Mouse (Mus musculus) heart, adult 2 months (tissue): Measurements from ENCODE around the gene Adamts20. TPM values are rescaled to one million over a fixed set of nuclear protein-coding genes. Genes with fewer than 3 reads are reported as not detected.

ENCODE experiments used
- DNase-seq, 2 experiments: peaks; one replicate each; pipeline ENCODE4 v3.0.0; 2021
- H3K27ac ChIP-seq: fragments of 200-600 bp; 2 replicates; pipeline ENCODE4 v1.8.1; 2022
- H3K27me3 ChIP-seq: fragments of 200-500 bp; 2 replicates; pipeline ENCODE4 v1.6.1; 2012; ENCODE audit warnings: mild to moderate bottlenecking, low read length, inconsistent platforms, mixed read lengths; ENCODE audit not compliant: control insufficient read depth, insufficient read depth
- H3K36me3 ChIP-seq: fragments of 200-500 bp; 2 replicates; pipeline ENCODE4 v1.6.1; 2012; ENCODE audit warnings: low read length, inconsistent platforms; ENCODE audit not compliant: control insufficient read depth, insufficient read depth
- H3K4me1 ChIP-seq: fragments of 200-500 bp; 2 replicates; pipeline ENCODE4 v1.6.1; 2011; ENCODE audit warnings: low read length; ENCODE audit not compliant: control insufficient read depth, insufficient read depth
- H3K4me3 ChIP-seq: fragments of 200-600 bp; 2 replicates; pipeline ENCODE4 v1.8.1; 2022
- H3K79me2 ChIP-seq: fragments of 200-500 bp; replicated peaks from 2 replicates; pipeline ENCODE4 v1.6.1; 2012; ENCODE audit warnings: mild to moderate bottlenecking, inconsistent platforms, low read length, moderate library complexity, mixed read lengths; ENCODE audit not compliant: control insufficient read depth, insufficient read depth
- H3K9ac ChIP-seq: fragments of 200-500 bp; 2 replicates; pipeline ENCODE4 v1.6.1; 2012; ENCODE audit warnings: low read depth, mild to moderate bottlenecking, control low read depth, inconsistent platforms, low read length, mixed read lengths
- CTCF ChIP-seq: fragments of 200-600 bp; IDR thresholded peaks from 2 replicates; pipeline ENCODE4 v1.8.1; 2022; ENCODE audit warnings: antibody characterized with exemption, mild to moderate bottlenecking, moderate library complexity
- EP300 ChIP-seq: fragments of 200-500 bp; IDR thresholded peaks from 2 replicates; pipeline ENCODE4 v1.6.1; 2011; ENCODE audit warnings: low read depth, low read length, control low read depth; ENCODE audit not compliant: insufficient read depth
- POLR2A ChIP-seq: fragments of 200-500 bp; IDR thresholded peaks from 2 replicates; pipeline ENCODE4 v1.6.1; 2011; ENCODE audit warnings: mild to moderate bottlenecking, low read depth, low read length, control low read depth; ENCODE audit not compliant: insufficient read depth
- WGBS: fragments of 180-500 bp; shearing (Covaris S2); methylation state at CpG from one replicate; pipeline ENCODE4 v1.1.7; 2018; 5-methylcytosine and 5-hydroxymethylcytosine counted together
- intact Hi-C: fragments of 180-260 bp; cut with DNase I; formaldehyde crosslinking; loops from one replicate; pipeline ENCODE4 v1.15.1; 2025
- polyA plus RNA-seq: library from polyadenylated mRNA; depleted of rRNA; stranded (reverse); fragments of >200 nt; gene quantifications from 2 replicates; pipeline ENCODE4 v1.2.3, GENCODE M21; 2012
- total RNA-seq, 2 experiments: library from RNA; stranded (reverse); gene quantifications; 2 replicates each; pipeline ENCODE4 v1.2.3; 2021

Gene Adamts20
- total and polyA plus RNA-seq, 3 experiments = 0.08 to 0.16 (median 0.09) TPM

GRCm38 (mm10) chr15:94470361-94470760, 5.1 kb upstream of the Adamts20 start:
- Histone ChIP-seq H3K36me3 (no peaks in the 10 kb centered on the region), H3K9ac (no peak overlapping the region), H3K79me2 (no peaks in the 10 kb centered on the region), H3K27ac (no peak overlapping the region), H3K27me3 (no peaks in the 10 kb centered on the region), H3K4me1 (no peaks in the 10 kb centered on the region), H3K4me3 (no peak overlapping the region)
- WGBS = 49% methylated on average over 5 of the region's 5 CpGs
- DNase-seq = no peak
- no peak for TF ChIP-seq POLR2A
- no peak for TF ChIP-seq CTCF
- TF ChIP-seq EP300 = no peak
- intact Hi-C loops = no loop called here

- DNase-seq = no peak
- no peak overlapping the region for H3K4me3 ChIP-seq
- intact Hi-C loops = loop anchor here (5.0 kb wide), 1 partner anchor 198 kb away; no protein-coding TSS in a partner anchor
- H3K27ac ChIP-seq = no peak overlapping the region
- H3K36me3 ChIP-seq = no peaks in the 10 kb centered on the region
- TF ChIP-seq CTCF (no peak), POLR2A (no peak), EP300 (no peak)
- no peak overlapping the region for H3K9ac ChIP-seq
- H3K4me1 ChIP-seq = no peaks in the 10 kb centered on the region
- 70% methylated on average over 14 of the region's 14 CpGs for WGBS
- H3K27me3 ChIP-seq = no peaks in the 10 kb centered on the region
- H3K79me2 ChIP-seq = no peaks in the 10 kb centered on the region
Measured at GRCm38 (mm10) chr15:94464881-94465280, 337 bp downstream of the Adamts20 start.

- peak in 1 of 2 experiments; percentile 18 for DNase-seq
- H3K79me2 ChIP-seq = no peaks in the 10 kb centered on the region
- WGBS = 54% methylated on average over 3 of the region's 3 CpGs
Measured at GRCm38 (mm10) chr15:94463251-94463650, 2.0 kb downstream of the Adamts20 start.

GRCm38 (mm10) chr15:94462206-94462605, 3.0 kb downstream of the Adamts20 start:
- Histone ChIP-seq H3K9ac (no peak overlapping the region), H3K27ac (no peak overlapping the region), H3K79me2 (no peaks in the 10 kb centered on the region), H3K4me1 (no peaks in the 10 kb centered on the region), H3K27me3 (no peaks in the 10 kb centered on the region), H3K36me3 (no peaks in the 10 kb centered on the region), H3K4me3 (no peak overlapping the region)
- WGBS = 62% methylated on average over 3 of the region's 3 CpGs
- DNase-seq = no peak
- TF ChIP-seq POLR2A (no peak), CTCF (no peak), EP300 (no peak)
- intact Hi-C loops = loop anchor here (5.0 kb wide), 1 partner anchor 195 kb away; no protein-coding TSS in a partner anchor

More at GRCm38 (mm10) chr15:94463251-94463650, 2.0 kb downstream of the Adamts20 start:
- no peaks in the 10 kb centered on the region for H3K27me3 ChIP-seq
- no peak overlapping the region for H3K9ac ChIP-seq
- intact Hi-C loops = loop anchor here (5.0 kb wide), 1 partner anchor 196 kb away; no protein-coding TSS in a partner anchor
- no peak overlapping the region for H3K4me3 ChIP-seq
- TF ChIP-seq EP300 (no peak), CTCF (peak; percentile 55)
- H3K36me3 ChIP-seq = no peaks in the 10 kb centered on the region
- no peak overlapping the region for H3K27ac ChIP-seq
- no peaks in the 10 kb centered on the region for H3K4me1 ChIP-seq

- Histone ChIP-seq H3K4me3 (no peak overlapping the region), H3K27me3 (no peaks in the 10 kb centered on the region), H3K36me3 (no peaks in the 10 kb centered on the region), H3K27ac (no peak overlapping the region), H3K79me2 (no peaks in the 10 kb centered on the region), H3K4me1 (no peaks in the 10 kb centered on the region), H3K9ac (no peak overlapping the region)
- DNase-seq = no peak
- 71% methylated on average over 9 of the region's 9 CpGs for WGBS
- intact Hi-C loops = loop anchor here (5.0 kb wide), 1 partner anchor 194 kb away; no protein-coding TSS in a partner anchor
- TF ChIP-seq POLR2A (no peak), EP300 (no peak), CTCF (no peak)
Measured at GRCm38 (mm10) chr15:94461166-94461565, 4.1 kb downstream of the Adamts20 start.

- 73% methylated on average over 18 of the region's 18 CpGs for WGBS
- H3K79me2 ChIP-seq = no peaks in the 10 kb centered on the region
- intact Hi-C loops = no loop called here
Measured at GRCm38 (mm10) chr15:94457636-94458390, 7.4 kb downstream of the Adamts20 start.

More at GRCm38 (mm10) chr15:94457636-94458390, 7.4 kb downstream of the Adamts20 start:
- no peak overlapping the region for H3K4me3 ChIP-seq
- H3K4me1 ChIP-seq = no peaks in the 10 kb centered on the region
- no peak overlapping the region for H3K9ac ChIP-seq
- no peak overlapping the region for H3K27ac ChIP-seq
- H3K36me3 ChIP-seq = no peaks in the 10 kb centered on the region
- no peak for TF ChIP-seq POLR2A
- no peak for TF ChIP-seq CTCF
- no peak for TF ChIP-seq EP300
- no peak for DNase-seq
- no peaks in the 10 kb centered on the region for H3K27me3 ChIP-seq
